Mouse (Mus musculus) spleen, adult 18-20 months (tissue): ENCODE measurements around the gene Capn15.

Source experiments
- DNase-seq, 2 experiments: peaks; one replicate each; pipeline ENCODE4 v3.0.0; 2022; ENCODE audit warnings: mixed read lengths in 2 of 2

Gene Capn15

GRCm38 (mm10) chr17:25953161-25953560, 32.4 kb downstream of the Capn15 start:
- no peak for DNase-seq

- no peak for DNase-seq
Measured at GRCm38 (mm10) chr17:25951803-25952623, 33.6 kb downstream of the Capn15 start, which contains the start of gene A930017K11Rik. Gene A930017K11Rik, minus strand, starts transcription at chr17:25952565.

GRCm38 (mm10) chr17:25951225-25951802, 34.3 kb downstream of the Capn15 start:
- DNase-seq, result no peak

- no peak for DNase-seq
Measured at GRCm38 (mm10) chr17:25950706-25951105, 34.9 kb downstream of the Capn15 start.

GRCm38 (mm10) chr17:25949981-25950380, 35.6 kb downstream of the Capn15 start:
- DNase-seq, result no peak

- no peak for DNase-seq
Measured at GRCm38 (mm10) chr17:25948051-25948450, 37.5 kb downstream of the Capn15 start.

GRCm38 (mm10) chr17:25947576-25947975, 38.0 kb downstream of the Capn15 start:
- DNase-seq, result no peak

GRCm38 (mm10) chr17:25946891-25947290, 38.7 kb downstream of the Capn15 start:
- no peak for DNase-seq

GRCm38 (mm10) chr17:25946349-25946748, 39.2 kb downstream of the Capn15 start:
- no peak for DNase-seq

GRCm38 (mm10) chr17:25945517-25946155, 40.0 kb downstream of the Capn15 start:
- DNase-seq, result no peak

GRCm38 (mm10) chr17:25944366-25945163, 41.0 kb downstream of the Capn15 start, which contains the start of the genes Pigq and Nhlrc4:
Gene Pigq, minus strand, starts transcription at chr17:25944936.
Gene Nhlrc4, minus strand, starts transcription at chr17:25944961.
- DNase-seq, result no peak

GRCm38 (mm10) chr17:25943769-25944168, 41.8 kb downstream of the Capn15 start:
- DNase-seq, result no peak

GRCm38 (mm10) chr17:25943221-25943620, 42.4 kb downstream of the Capn15 start:
- DNase-seq, result no peak

- no peak for DNase-seq
Measured at GRCm38 (mm10) chr17:25942597-25943151, 42.9 kb downstream of the Capn15 start.

- peak; percentile 56 to 75 for DNase-seq
Measured at GRCm38 (mm10) chr17:25941511-25942241, 43.9 kb downstream of the Capn15 start.

GRCm38 (mm10) chr17:25934526-25934925, 51.1 kb downstream of the Capn15 start:
- no peak for DNase-seq

GRCm38 (mm10) chr17:25925348-25925747, 60.2 kb downstream of the Capn15 start:
- DNase-seq, result no peak

GRCm38 (mm10) chr17:25922120-25922519, 63.5 kb downstream of the Capn15 start:
- DNase-seq, result no peak

GRCm38 (mm10) chr17:25919786-25920642, 65.6 kb downstream of the Capn15 start:
- peak; percentile 99 to 100 for DNase-seq

GRCm38 (mm10) chr17:25919144-25919785, 66.3 kb downstream of the Capn15 start, which contains the start of gene Rab40c:
Gene Rab40c, minus strand, starts transcription at chr17:25919727.
- no peak for DNase-seq
